Mouse (Mus musculus) testis, postnatal 10 days (tissue): ENCODE data around the gene Fcamr.
A peak's percentile ranks its signal among the peaks of the same experiment; 100 is the strongest.

Experiments used
- DNase-seq: peaks from one replicate; pipeline ENCODE4 v3.0.0; 2021; ENCODE audit warnings: low spot score

Gene Fcamr

GRCm38 (mm10) chr1:130800602-130801001 lies at the start of gene Fcamr:
Gene Fcamr, plus strand, starts transcription at chr1:130800902.
- DNase-seq = no peak

GRCm38 (mm10) chr1:130759689-130760088 lies 41.0 kb upstream of the Fcamr start:
- no peak for DNase-seq

GRCm38 (mm10) chr1:130761597-130761996 lies 39.1 kb upstream of the Fcamr start:
- no peak for DNase-seq

GRCm38 (mm10) chr1:130762045-130762760 lies 38.5 kb upstream of the Fcamr start:
- no peak for DNase-seq

GRCm38 (mm10) chr1:130764027-130764461 lies 36.7 kb upstream of the Fcamr start:
- DNase-seq = peak; percentile 66

GRCm38 (mm10) chr1:130767066-130767465 lies 33.6 kb upstream of the Fcamr start:
- DNase-seq = peak; percentile 58

- no peak for DNase-seq
These were observed 30.8 kb upstream of the Fcamr start for GRCm38 (mm10) chr1:130769925-130770324.

GRCm38 (mm10) chr1:130770487-130770886 lies 30.2 kb upstream of the Fcamr start:
- no peak for DNase-seq

GRCm38 (mm10) chr1:130770981-130771494 lies 29.7 kb upstream of the Fcamr start:
- DNase-seq = no peak

- DNase-seq = no peak
These were observed 25.5 kb upstream of the Fcamr start for GRCm38 (mm10) chr1:130775234-130775633.

GRCm38 (mm10) chr1:130775691-130776331 lies 24.9 kb upstream of the Fcamr start:
- DNase-seq = no peak

GRCm38 (mm10) chr1:130776645-130777044 lies 24.1 kb upstream of the Fcamr start:
- no peak for DNase-seq

- DNase-seq = no peak
These were observed 20.8 kb upstream of the Fcamr start for GRCm38 (mm10) chr1:130779867-130780266.

GRCm38 (mm10) chr1:130784054-130784453 lies 16.6 kb upstream of the Fcamr start:
- DNase-seq = no peak

- no peak for DNase-seq
These were observed 13.7 kb upstream of the Fcamr start for GRCm38 (mm10) chr1:130787001-130787400.

- no peak for DNase-seq
These were observed 10.9 kb upstream of the Fcamr start for GRCm38 (mm10) chr1:130789512-130790451.

- no peak for DNase-seq
These were observed 5.4 kb upstream of the Fcamr start for GRCm38 (mm10) chr1:130795331-130795730.

- DNase-seq = peak; percentile 84
These were observed 3.6 kb upstream of the Fcamr start for GRCm38 (mm10) chr1:130796967-130797684.

- DNase-seq = no peak
These were observed 2.7 kb upstream of the Fcamr start for GRCm38 (mm10) chr1:130798037-130798436.

GRCm38 (mm10) chr1:130798551-130798950 lies 2.2 kb upstream of the Fcamr start:
- no peak for DNase-seq

GRCm38 (mm10) chr1:130799399-130799798 lies 1.3 kb upstream of the Fcamr start:
- DNase-seq = no peak

GRCm38 (mm10) chr1:130801511-130801910 lies 809 bp downstream of the Fcamr start:
- DNase-seq = no peak
